Mouse (Mus musculus) lung, postnatal 0 days (tissue): ENCODE data around the gene 1190007I07Rik. TPM values are rescaled to one million over a fixed set of nuclear protein-coding genes. Genes with fewer than 3 reads are reported as not detected.

Experiments used
- ATAC-seq: fragments of 200-750 bp; cut with Nextera tagmentation; 2 replicates; pipeline ENCODE4 v1.8.0; 2017; ENCODE audit warnings: moderate library complexity
- DNase-seq: peaks from one replicate; pipeline ENCODE4 v3.0.0-alpha.2; 2016; ENCODE audit warnings: low spot score
- H3K27ac ChIP-seq: fragments of 300-500 bp; sonication (generic); 2 replicates; pipeline ENCODE4 v1.5.1; 2014; ENCODE audit warnings: antibody characterized with exemption, mild to moderate bottlenecking, low read length, mixed read lengths
- H3K27me3 ChIP-seq: fragments of 300-500 bp; sonication (generic); replicated peaks from 2 replicates; pipeline ENCODE4 v1.6.1; 2014; ENCODE audit warnings: low read length, mixed read lengths; ENCODE audit not compliant: insufficient read depth
- H3K36me3 ChIP-seq: fragments of 300-500 bp; sonication (generic); 2 replicates; pipeline ENCODE4 v1.6.1; 2014; ENCODE audit warnings: low read length, mixed read lengths; ENCODE audit not compliant: insufficient read depth
- H3K4me1 ChIP-seq: fragments of 300-500 bp; sonication (generic); 2 replicates; pipeline ENCODE4 v1.6.1; 2014; ENCODE audit warnings: antibody characterized with exemption, low read depth, low read length, mixed read lengths; ENCODE audit not compliant: insufficient read depth
- H3K4me2 ChIP-seq: fragments of 300-500 bp; sonication (generic); replicated peaks from 2 replicates; pipeline ENCODE4 v1.6.1; 2014; ENCODE audit warnings: low read depth, mild to moderate bottlenecking, low read length, moderate library complexity, mixed read lengths
- H3K4me3 ChIP-seq: fragments of 300-500 bp; sonication (generic); 2 replicates; pipeline ENCODE4 v1.5.1; 2014; ENCODE audit warnings: low read depth, low read length
- H3K9ac ChIP-seq: fragments of 300-500 bp; sonication (generic); replicated peaks from 2 replicates; pipeline ENCODE4 v1.6.1; 2014; ENCODE audit warnings: low read depth, mild to moderate bottlenecking
- H3K9me3 ChIP-seq: fragments of 300-500 bp; sonication (generic); 2 replicates; pipeline ENCODE4 v1.6.1; 2016; ENCODE audit warnings: low read length, mixed read lengths
- CTCF ChIP-seq: IDR thresholded peaks from 2 replicates; pipeline ENCODE4 v1.5.1; 2016; ENCODE audit warnings: antibody characterized with exemption, mild to moderate bottlenecking
- EP300 ChIP-seq: IDR thresholded peaks from 2 replicates; pipeline ENCODE4 v1.6.1; 2016; ENCODE audit warnings: antibody characterized with exemption, mild to moderate bottlenecking, control low read depth
- WGBS: fragments of 180-500 bp; shearing (Covaris S2); extraction: QIAGEN DNeasy Blood & Tissue Kit; methylation state at CpG from one replicate; pipeline ENCODE4 v1.1.7; 2014; 5-methylcytosine and 5-hydroxymethylcytosine counted together
- polyA plus RNA-seq: library from polyadenylated mRNA; unstranded; fragments of >200 nt; fragmentation: Nextera tagmentation; extraction: Ambion mirVana; gene quantifications from 2 replicates; pipeline ENCODE4 v1.2.1, GENCODE M21; 2015

Gene 1190007I07Rik
- polyA plus RNA-seq, 1 experiment from 2014 or later, result 26.0 TPM

- 65% methylated on average over 14 of the region's 14 CpGs for WGBS
- Histone ChIP-seq H3K27ac (no peak overlapping the region), H3K4me2 (no peak overlapping the region), H3K27me3 (no peaks in the 10 kb centered on the region), H3K4me1 (no peaks in the 10 kb centered on the region; the same call in 1 of the 2 replicates), H3K9me3 (no peaks in the 10 kb centered on the region), H3K36me3 (no peaks in the 10 kb centered on the region), H3K4me3 (no peak overlapping the region), H3K9ac (no peak overlapping the region)
- no peak for DNase-seq
- no peak for ATAC-seq
- TF ChIP-seq EP300 (no peak), CTCF (no peak)
Observed at GRCm38 (mm10) chr10:82662267-82662990, 39.4 kb upstream of the 1190007I07Rik start.

- Histone ChIP-seq H3K4me1 (no peaks in the 10 kb centered on the region; the same call in 1 of the 2 replicates), H3K27ac (no peak overlapping the region), H3K4me2 (no peak overlapping the region), H3K9ac (no peak overlapping the region), H3K9me3 (no peaks in the 10 kb centered on the region), H3K27me3 (no peaks in the 10 kb centered on the region), H3K4me3 (no peak overlapping the region), H3K36me3 (no peaks in the 10 kb centered on the region)
- DNase-seq, result no peak
- WGBS, result 76% methylated on average over 8 of the region's 8 CpGs
- no peak for ATAC-seq
- no peak for TF ChIP-seq CTCF
- TF ChIP-seq EP300, result no peak
Observed at GRCm38 (mm10) chr10:82661820-82662219, 38.8 kb upstream of the 1190007I07Rik start.

GRCm38 (mm10) chr10:82654581-82654980 lies 31.6 kb upstream of the 1190007I07Rik start:
- Histone ChIP-seq H3K4me1 (no peaks in the 10 kb centered on the region), H3K9ac (no peak overlapping the region), H3K36me3 (no peaks in the 10 kb centered on the region), H3K4me2 (no peak overlapping the region), H3K27me3 (no peaks in the 10 kb centered on the region), H3K9me3 (no peaks in the 10 kb centered on the region), H3K4me3 (no peak overlapping the region), H3K27ac (no peak overlapping the region)
- 78% methylated on average over 3 of the region's 3 CpGs for WGBS
- no peak for TF ChIP-seq EP300
- TF ChIP-seq CTCF, result no peak
- no peak for DNase-seq
- no peak for ATAC-seq

- peaks cover under 1% of the 10 kb centered on the region; the same call in 1 of the 2 replicates for H3K36me3 ChIP-seq
- TF ChIP-seq EP300 (no peak), CTCF (no peak)
- DNase-seq (no peak), ATAC-seq (no peak)
- no peak overlapping the region for H3K4me3 ChIP-seq
- no peaks in the 10 kb centered on the region for H3K27me3 ChIP-seq
- no peak overlapping the region for H3K27ac ChIP-seq
- H3K9ac ChIP-seq, result no peak overlapping the region
- H3K4me1 ChIP-seq, result no peaks in the 10 kb centered on the region
- H3K4me2 ChIP-seq, result no peak overlapping the region
- 67% methylated on average over 5 of the region's 5 CpGs for WGBS
- H3K9me3 ChIP-seq, result no peaks in the 10 kb centered on the region
Observed at GRCm38 (mm10) chr10:82652625-82653024, 29.6 kb upstream of the 1190007I07Rik start.

GRCm38 (mm10) chr10:82651221-82651620 lies 28.2 kb upstream of the 1190007I07Rik start:
- H3K27ac ChIP-seq, result no peak overlapping the region
- ATAC-seq, result no peak
- no peaks in the 10 kb centered on the region for H3K27me3 ChIP-seq
- peaks cover 8% of the 10 kb centered on the region; the same call in 1 of the 2 replicates for H3K36me3 ChIP-seq
- 64% methylated on average over 5 of the region's 5 CpGs for WGBS
- TF ChIP-seq CTCF, result no peak
- no peak for TF ChIP-seq EP300
- H3K9ac ChIP-seq, result no peak overlapping the region
- H3K4me3 ChIP-seq, result no peak overlapping the region
- H3K9me3 ChIP-seq, result no peaks in the 10 kb centered on the region
- H3K4me1 ChIP-seq, result no peaks in the 10 kb centered on the region
- H3K4me2 ChIP-seq, result no peak overlapping the region
- DNase-seq, result no peak

- WGBS, result 63% methylated on average over 17 of the region's 17 CpGs
- ATAC-seq, result no peak
- TF ChIP-seq EP300 (no peak), CTCF (no peak)
Observed at GRCm38 (mm10) chr10:82647205-82647811, 24.3 kb upstream of the 1190007I07Rik start.

More at GRCm38 (mm10) chr10:82647205-82647811, 24.3 kb upstream of the 1190007I07Rik start:
- peaks cover 23% of the 10 kb centered on the region; the same call in 1 of the 2 replicates for H3K36me3 ChIP-seq
- no peak overlapping the region for H3K9ac ChIP-seq
- no peak for DNase-seq
- H3K4me2 ChIP-seq, result no peak overlapping the region
- no peaks in the 10 kb centered on the region for H3K4me1 ChIP-seq
- no peaks in the 10 kb centered on the region for H3K27me3 ChIP-seq
- no peaks in the 10 kb centered on the region for H3K9me3 ChIP-seq
- no peak overlapping the region for H3K27ac ChIP-seq
- no peak overlapping the region for H3K4me3 ChIP-seq
